In the genomic region with DNA sequence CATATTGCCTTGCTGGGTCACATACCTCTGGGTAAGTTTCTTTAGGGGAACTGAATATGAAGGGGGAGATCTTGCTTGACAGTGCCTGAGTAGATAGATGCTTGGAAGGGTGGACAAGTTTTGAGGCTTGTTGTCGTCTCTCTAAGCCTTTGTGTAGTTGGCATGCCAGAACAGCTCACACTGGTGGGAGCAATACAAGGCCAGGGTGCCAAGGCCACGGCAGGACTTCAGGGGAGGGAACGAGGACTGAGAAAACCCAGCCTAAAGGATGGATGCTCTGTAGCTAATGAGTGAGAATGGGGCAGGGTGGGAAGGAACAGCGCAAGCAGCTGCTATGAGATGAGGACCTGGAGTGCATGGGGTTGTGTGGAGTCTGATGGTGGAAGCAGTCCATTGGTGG, we compare ENCODE assay signal across 30 mouse cellular contexts. TPM values are rescaled to one million over a fixed set of nuclear protein-coding genes. Genes with fewer than 3 reads are reported as not detected.
DNase-seq lines count a peak whose midpoint lies in the region; ATAC-seq and TF ChIP-seq lines count a peak whose summit lies in the region.
"Had no signal": no experiment of that assay in that cellular context is flagged by ENCODE, and none has a peak within 500 bp of the region (broad histone marks: within the 10 kb centered on the region; RNA-seq: fewer than 3 reads in every experiment).

No protein-coding gene starts in this region.

- intact Hi-C loops in gastrocnemius, adult 2 months (cut with DNase I) = no loop called here
- intact Hi-C loops in heart, postnatal 36 days (cut with DNase I) = loop anchor here (2.0 kb wide), 1 partner anchor 14 kb away; no protein-coding TSS in a partner anchor

- H3K27ac ChIP-seq in gastrocnemius, adult 2 months = 0 out of 2 replicates have a peak overlapping the region, but pooled peaks have one; percentile 67
- peak overlapping the region; percentile 95 to 98 for H3K27ac ChIP-seq in heart, embryonic 14.5 days (replicated peaks in 1 of 2; ENCODE audit: control insufficient read depth in 1 of 2, insufficient read depth in 1 of 2, low read depth in 2 of 2, low read length in 2 of 2)
- H3K27ac ChIP-seq: embryonic facial prominence, embryonic 13.5 days; forebrain, embryonic 10.5 days; forebrain, embryonic 15.5 days; hindbrain, embryonic 10.5 days; hindbrain, embryonic 15.5 days; liver, embryonic 14.5 days; macrophage; midbrain, embryonic 10.5 days; midbrain, embryonic 15.5 days had no signal

- H3K9me3 ChIP-seq in heart, embryonic 14.5 days (ENCODE audit: control insufficient read depth, low read length) = no peaks in the 10 kb centered on the region
- no peaks in the 10 kb centered on the region for H3K9me3 ChIP-seq in E14TG2a.4 (ENCODE audit: low read length)
- H3K9me3 ChIP-seq: embryonic facial prominence, embryonic 13.5 days; forebrain, embryonic 10.5 days; forebrain, embryonic 15.5 days; hindbrain, embryonic 10.5 days; hindbrain, embryonic 15.5 days; kidney, embryonic 15.5 days; midbrain, embryonic 10.5 days; midbrain, embryonic 15.5 days had no signal

- TF ChIP-seq CTCF in gastrocnemius, adult 2 months (IDR thresholded peaks at IDR 0.05) = no peak
- TF ChIP-seq CTCF in E14TG2a.4 (conservative IDR thresholded peaks at IDR 0.05; ENCODE audit: low read length) = no peak

- no peak for DNase-seq in gastrocnemius, adult 2 months
- DNase-seq in gastrocnemius, adult 8-10 months (ENCODE audit: low spot score in 2 of 2) = no peak
- DNase-seq in heart, postnatal 36 days = no peak
- peak; percentile 40 for DNase-seq in adrenal gland, postnatal 25 days
- DNase-seq in cerebellum, postnatal 14 days = no peak
- DNase-seq: cerebellum, adult 11-12 months; cerebellum, adult 9-11 months; gastrocnemius, postnatal 10 days; kidney, adult 18-20 months; kidney, postnatal 25 days; liver; lung, adult 2 months; lung, postnatal 10 days; spleen, adult 18-20 months; thymus, postnatal 14 days had no signal

- peak overlapping the region; percentile 42; the same call in 1 of the 2 replicates for H3K9ac ChIP-seq in heart, embryonic 14.5 days (ENCODE audit: low read length)
- H3K9ac ChIP-seq: embryonic facial prominence, embryonic 13.5 days; forebrain, embryonic 15.5 days; hindbrain, embryonic 15.5 days; kidney, embryonic 15.5 days; liver, embryonic 14.5 days; midbrain, embryonic 15.5 days had no signal

- WGBS in heart, embryonic 14.5 days = 80% methylated on average over 4 of the region's 4 CpGs

- peaks cover 50 to 82% of the 10 kb centered on the region in 2 experiments for H3K4me1 ChIP-seq in heart, embryonic 14.5 days (ENCODE audit: control insufficient read depth in 2 of 2, insufficient read depth in 2 of 2, low read length in 2 of 2)
- peaks cover 93% of the 10 kb centered on the region for H3K4me1 ChIP-seq in E14TG2a.4 (replicated peaks; ENCODE audit: low read depth, low read length)
- H3K4me1 ChIP-seq: forebrain, embryonic 15.5 days; hindbrain, embryonic 15.5 days; midbrain, embryonic 15.5 days had no signal

- H3K36me3 ChIP-seq in heart, embryonic 14.5 days (ENCODE audit: control insufficient read depth, insufficient read depth, low read length) = peaks cover 5% of the 10 kb centered on the region; the same call in 1 of the 2 replicates
- H3K36me3 ChIP-seq in E14TG2a.4 (ENCODE audit: insufficient read depth, low read length) = peaks cover 70% of the 10 kb centered on the region
- H3K36me3 ChIP-seq: embryonic facial prominence, embryonic 13.5 days; forebrain, embryonic 10.5 days; forebrain, embryonic 15.5 days; hindbrain, embryonic 10.5 days; hindbrain, embryonic 15.5 days; kidney, embryonic 15.5 days; midbrain, embryonic 10.5 days; midbrain, embryonic 15.5 days had no signal

- no peaks in the 10 kb centered on the region for H3K27me3 ChIP-seq in heart, embryonic 14.5 days (ENCODE audit: control insufficient read depth, insufficient read depth, low read length)
- no peaks in the 10 kb centered on the region for H3K27me3 ChIP-seq in E14TG2a.4 (ENCODE audit: insufficient read depth, low read length)
- H3K27me3 ChIP-seq: embryonic facial prominence, embryonic 13.5 days; forebrain, embryonic 15.5 days; hindbrain, embryonic 15.5 days; kidney, embryonic 15.5 days; midbrain, embryonic 15.5 days had no signal

- ATAC-seq in heart, embryonic 14.5 days (ENCODE audit: insufficient number of reproducible peaks, insufficient read depth, low FRiP score, low read depth) = no peak
- ATAC-seq: activated CD4-positive, CD25-positive, alpha-beta regulatory T cell, adult 4 months; CD4-positive, CD25-positive, alpha-beta regulatory T cell, adult 4 months; forebrain, embryonic 15.5 days; midbrain, embryonic 15.5 days had no signal

- H3K4me3 ChIP-seq in gastrocnemius, adult 2 months = no peak overlapping the region
- H3K4me3 ChIP-seq in heart, embryonic 14.5 days (ENCODE audit: control insufficient read depth in 1 of 2, insufficient read depth in 1 of 2, low read depth in 1 of 2, low read length in 2 of 2) = no peak overlapping the region
- H3K4me3 ChIP-seq in E14TG2a.4 (replicated peaks; ENCODE audit: low read length) = peak overlapping the region; percentile 27; the same call in 1 of the 2 replicates
- H3K4me3 ChIP-seq: embryonic facial prominence, embryonic 13.5 days; forebrain, embryonic 10.5 days; forebrain, embryonic 15.5 days; hindbrain, embryonic 10.5 days; hindbrain, embryonic 15.5 days; kidney, embryonic 15.5 days; midbrain, embryonic 10.5 days; midbrain, embryonic 15.5 days had no signal

- H3K4me2 ChIP-seq in heart, embryonic 14.5 days (ENCODE audit: low read length) = peak overlapping the region; percentile 50; the same call in 1 of the 2 replicates
- H3K4me2 ChIP-seq: embryonic facial prominence, embryonic 13.5 days; forebrain, embryonic 15.5 days; hindbrain, embryonic 15.5 days; kidney, embryonic 15.5 days; midbrain, embryonic 15.5 days had no signal

RNA-seq across cellular contexts. Expression of gene Rbpms2, which starts 15.5 kb away (rescaled TPM):
- 1 to 10 TPM in 1 of 2 experiments, under 1 TPM in 1; 0.99 to 1.8 TPM for total RNA-seq in gastrocnemius, adult 2 months (2021)
- total RNA-seq in gastrocnemius, adult 8-10 months (2022) = 1 to 10 TPM in 3 of 4 experiments, under 1 TPM in 1; 0.97 to 2.0 (median 1.6) TPM
- polyA plus RNA-seq in heart, embryonic 14.5 days (2014; fragmentation: Nextera tagmentation; extraction: Ambion mirVana) = 125 TPM in 2 replicates
- 10 to 100 TPM; 35.7 to 37.9 TPM for total RNA-seq in heart, postnatal 36 days (2021)
- 51.5 and 63.3 TPM in 2 replicates for total RNA-seq in adrenal gland, postnatal 25 days (2021)

RNA-seq across cellular contexts. Expression of gene Oaz2, which starts 22.8 kb away (rescaled TPM):
- 100 to 1,000 TPM; 195 to 201 TPM for total RNA-seq in gastrocnemius, adult 2 months (2021)
- total RNA-seq in gastrocnemius, adult 8-10 months (2022) = 100 to 1,000 TPM; 192 to 246 (median 237) TPM
- 210 and 223 TPM in 2 replicates for polyA plus RNA-seq in heart, embryonic 14.5 days (2014; fragmentation: Nextera tagmentation; extraction: Ambion mirVana)
- total RNA-seq in heart, postnatal 36 days (2021) = 100 to 1,000 TPM; 225 to 237 TPM
- total RNA-seq in adrenal gland, postnatal 25 days (2021) = 90.9 and 131 TPM in 2 replicates

RNA-seq across cellular contexts. Expression of gene Pif1, which starts 58.0 kb away (rescaled TPM):
- not detected for total RNA-seq in gastrocnemius, adult 2 months (2021)
- total RNA-seq in gastrocnemius, adult 8-10 months (2022) = not detected
- 8.7 and 9.2 TPM in 2 replicates for polyA plus RNA-seq in heart, embryonic 14.5 days (2014; fragmentation: Nextera tagmentation; extraction: Ambion mirVana)
- under 1 TPM; 0.30 to 0.61 TPM for total RNA-seq in heart, postnatal 36 days (2021)
- total RNA-seq in adrenal gland, postnatal 25 days (2021) = 1.1 and 1.6 TPM in 2 replicates
- total RNA-seq: neutrophil, adult 5-6 weeks had no signal

Comparison
In these comparisons a context has a peak if more than half of its experiments do, and no peak if none do; other contexts are left out.
1. RNA of gene Rbpms2, which starts 15.5 kb away (total RNA-seq): 51.5 to 63.3 TPM in adrenal gland, postnatal 25 days and 35.7 to 37.9 TPM in heart, postnatal 36 days; 0.99 to 1.8 TPM in gastrocnemius, adult 2 months and 0.97 to 2.0 TPM in gastrocnemius, adult 8-10 months; every median in the first group is over 10 times any median in the second.